Mouse (Mus musculus): Measurements from ENCODE around the gene Cntnap5a.

DNA sequence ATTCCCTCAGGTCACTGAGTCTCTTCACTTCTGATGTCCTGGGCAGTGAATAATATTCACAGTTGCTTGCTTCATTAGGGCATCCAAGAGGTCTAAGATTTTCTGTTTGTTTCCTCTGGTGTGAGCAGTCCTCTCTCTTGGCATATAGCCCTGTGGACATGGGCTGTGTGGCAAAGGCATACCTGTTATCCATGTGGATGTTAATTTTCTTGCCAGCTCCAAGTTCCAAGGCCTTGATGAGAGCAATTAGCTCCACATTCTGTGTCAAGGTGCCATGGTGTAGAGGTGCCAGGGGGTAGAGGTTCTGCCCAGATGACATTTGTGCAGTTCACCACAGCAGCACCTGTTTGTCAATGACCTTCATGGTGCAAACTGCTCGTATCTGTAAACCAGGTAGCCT lies 689.0 kb downstream of the Cntnap5a start:
- TF ChIP-seq CTCF (IDR thresholded peaks at IDR 0.05; ENCODE audit: borderline replicate concordance, control insufficient read depth, extremely low read depth, insufficient read depth, low read length, poor library complexity) (no peak), POLR2A (IDR thresholded peaks at IDR 0.05; ENCODE audit: control insufficient read depth, extremely low read depth, insufficient read depth, low read length, poor library complexity) (no peak)

Measured in thymus, adult 2 months (tissue).